Mouse (Mus musculus): ENCODE results near the gene Maml3.

The Maml3 gene

GRCm38 (mm10) chr3:52091261-52091797 lies 13.5 kb downstream of the Maml3 start:
- CTCF ChIA-PET, result no interaction called here

- CTCF ChIA-PET, result no interaction called here
These were observed 14.5 kb downstream of the Maml3 start for GRCm38 (mm10) chr3:52090230-52090873.

- CTCF ChIA-PET, result interaction anchor here (0.7 kb wide), 1 partner anchor 11 kb away, joined by 3 read pairs; no protein-coding TSS in a partner anchor
These were observed 16.2 kb downstream of the Maml3 start for GRCm38 (mm10) chr3:52088458-52089341.

GRCm38 (mm10) chr3:52087636-52088280 lies 17.1 kb downstream of the Maml3 start:
- CTCF ChIA-PET, result interaction anchor here (0.6 to 0.7 kb wide), 2 partner anchors 57 to 390 kb away, joined by 3 read pairs; no protein-coding TSS in a partner anchor

- CTCF ChIA-PET, result no interaction called here
These were observed 26.1 kb downstream of the Maml3 start for GRCm38 (mm10) chr3:52078763-52079162.

DNA sequence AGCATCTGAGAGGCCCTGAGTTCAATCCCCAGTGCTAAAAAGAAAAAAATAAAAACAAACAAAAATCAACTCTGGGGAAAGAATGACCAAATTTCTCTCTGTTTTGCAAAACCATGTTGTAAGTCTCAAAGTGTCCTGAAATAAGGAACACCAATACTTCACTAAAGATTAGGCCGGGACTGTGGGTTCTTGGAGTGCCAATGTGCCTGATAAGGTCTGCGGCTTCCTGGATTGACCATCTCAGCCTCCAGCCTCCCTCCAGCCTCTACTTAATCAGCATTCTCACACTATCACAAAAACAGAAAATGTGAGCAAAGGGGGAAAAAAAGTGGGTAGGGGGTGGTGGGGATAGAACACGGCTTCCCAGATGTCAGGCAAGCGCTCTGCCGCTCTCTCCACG lies 30.9 kb downstream of the Maml3 start:
- CTCF ChIA-PET, result no interaction called here

DNA sequence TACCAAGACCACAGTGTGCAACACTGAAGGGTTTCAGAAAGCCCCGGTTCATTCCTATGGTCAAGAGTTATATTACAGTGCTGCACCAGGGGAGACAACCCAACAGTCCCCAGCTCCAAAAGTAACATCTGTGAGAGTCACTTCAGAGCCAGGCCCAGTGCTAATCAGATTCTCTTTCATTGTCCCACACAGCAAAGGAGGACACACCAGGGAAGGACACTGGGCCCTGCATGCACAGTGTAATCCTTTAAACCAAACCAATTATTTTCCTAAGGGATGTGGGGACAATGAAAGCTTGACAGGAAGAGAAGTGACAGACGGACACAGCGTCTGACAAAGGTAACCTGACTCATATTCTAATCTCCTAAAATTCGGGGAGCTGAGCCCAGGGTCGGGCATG lies 32.9 kb downstream of the Maml3 start:
- CTCF ChIA-PET, result no interaction called here

GRCm38 (mm10) chr3:52070163-52070478 lies 34.8 kb downstream of the Maml3 start:
- CTCF ChIA-PET, result no interaction called here

- CTCF ChIA-PET, result no interaction called here
These were observed 35.3 kb downstream of the Maml3 start for GRCm38 (mm10) chr3:52069304-52070162.

- CTCF ChIA-PET, result no interaction called here
These were observed 36.0 kb downstream of the Maml3 start for GRCm38 (mm10) chr3:52068885-52069284.

DNA sequence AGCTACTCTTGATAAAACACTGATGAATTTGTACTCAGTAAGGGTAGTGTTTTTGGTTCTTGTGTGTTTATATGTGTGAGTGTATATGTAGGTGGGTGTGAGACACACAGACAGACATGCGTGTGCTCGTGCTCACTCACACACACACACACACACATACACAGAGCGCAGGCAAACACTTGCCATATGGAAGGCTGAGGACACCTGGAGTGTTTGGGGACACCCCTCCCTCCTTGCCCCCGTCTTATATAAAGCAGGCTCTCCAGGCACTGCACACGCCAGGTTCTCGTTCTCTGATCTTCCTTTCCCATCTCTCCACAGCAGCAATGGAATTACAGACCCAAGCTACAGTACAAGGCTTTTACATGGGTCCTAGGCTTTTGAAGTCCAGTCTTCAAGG lies 37.7 kb downstream of the Maml3 start:
- CTCF ChIA-PET, result no interaction called here

- CTCF ChIA-PET, result no interaction called here
These were observed 38.7 kb downstream of the Maml3 start for GRCm38 (mm10) chr3:52066142-52066541.

DNA sequence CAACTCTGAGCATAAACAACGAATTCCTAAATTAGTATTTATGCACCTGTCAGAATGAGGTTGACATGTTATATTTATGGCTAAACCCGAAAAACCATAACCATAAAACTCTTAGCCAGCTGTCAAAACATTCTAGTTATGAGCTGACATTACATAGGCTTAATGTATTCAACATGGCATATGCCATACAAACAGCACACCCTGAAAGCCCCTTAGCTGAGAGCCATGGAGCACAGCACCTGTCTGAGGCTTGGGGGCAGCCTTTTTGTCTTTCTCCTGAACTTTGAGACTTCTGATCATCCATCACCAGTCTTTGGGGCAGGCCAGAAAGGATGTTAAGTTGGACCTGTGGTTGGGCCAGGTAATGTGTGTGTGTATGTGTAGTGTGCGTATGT lies 41.6 kb downstream of the Maml3 start:
- CTCF ChIA-PET, result interaction anchor here (0.5 kb wide), 1 partner anchor 19 kb away, joined by 3 read pairs; no protein-coding TSS in a partner anchor

DNA sequence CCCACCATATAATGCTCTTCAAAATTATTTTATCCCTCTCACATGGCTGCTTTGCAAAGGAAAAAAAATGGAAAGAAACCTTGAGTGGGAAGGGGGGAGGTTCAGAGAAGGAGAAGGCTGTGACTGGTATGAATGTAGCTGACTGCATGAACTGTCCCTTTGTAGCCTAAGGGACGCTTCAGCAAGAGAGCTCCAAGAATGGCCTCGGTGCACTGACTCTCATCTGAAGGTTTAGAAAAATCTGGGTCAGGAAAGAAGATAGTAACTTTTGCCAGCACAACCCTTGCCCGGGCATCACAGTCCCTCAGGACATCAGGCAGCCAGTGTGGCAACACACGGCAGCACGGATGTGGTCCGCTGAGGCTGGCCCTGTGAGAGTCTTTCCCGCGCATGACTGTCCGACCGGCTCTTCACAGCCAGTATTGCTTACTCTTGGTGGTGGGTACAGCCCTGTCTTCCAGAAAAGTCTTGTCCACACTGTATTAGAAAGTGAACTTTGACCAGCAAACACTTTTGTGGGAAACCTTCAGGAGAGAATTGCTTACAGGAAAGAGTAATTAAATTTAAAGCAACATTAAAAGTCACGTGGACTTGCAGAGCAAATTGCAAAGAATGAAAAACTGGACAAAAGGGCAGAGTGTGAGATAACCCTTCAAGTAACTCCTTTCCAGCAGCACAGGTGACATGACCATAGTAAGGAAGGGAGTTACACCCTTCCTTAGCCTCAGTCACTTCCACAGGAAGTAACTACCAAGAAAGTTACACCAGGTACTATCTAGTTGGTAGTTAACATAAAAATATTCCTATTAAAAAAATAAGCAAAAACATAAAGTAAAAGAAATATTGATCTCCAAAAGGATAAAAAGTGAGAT lies 42.3 kb downstream of the Maml3 start:
- CTCF ChIA-PET, result no interaction called here

DNA sequence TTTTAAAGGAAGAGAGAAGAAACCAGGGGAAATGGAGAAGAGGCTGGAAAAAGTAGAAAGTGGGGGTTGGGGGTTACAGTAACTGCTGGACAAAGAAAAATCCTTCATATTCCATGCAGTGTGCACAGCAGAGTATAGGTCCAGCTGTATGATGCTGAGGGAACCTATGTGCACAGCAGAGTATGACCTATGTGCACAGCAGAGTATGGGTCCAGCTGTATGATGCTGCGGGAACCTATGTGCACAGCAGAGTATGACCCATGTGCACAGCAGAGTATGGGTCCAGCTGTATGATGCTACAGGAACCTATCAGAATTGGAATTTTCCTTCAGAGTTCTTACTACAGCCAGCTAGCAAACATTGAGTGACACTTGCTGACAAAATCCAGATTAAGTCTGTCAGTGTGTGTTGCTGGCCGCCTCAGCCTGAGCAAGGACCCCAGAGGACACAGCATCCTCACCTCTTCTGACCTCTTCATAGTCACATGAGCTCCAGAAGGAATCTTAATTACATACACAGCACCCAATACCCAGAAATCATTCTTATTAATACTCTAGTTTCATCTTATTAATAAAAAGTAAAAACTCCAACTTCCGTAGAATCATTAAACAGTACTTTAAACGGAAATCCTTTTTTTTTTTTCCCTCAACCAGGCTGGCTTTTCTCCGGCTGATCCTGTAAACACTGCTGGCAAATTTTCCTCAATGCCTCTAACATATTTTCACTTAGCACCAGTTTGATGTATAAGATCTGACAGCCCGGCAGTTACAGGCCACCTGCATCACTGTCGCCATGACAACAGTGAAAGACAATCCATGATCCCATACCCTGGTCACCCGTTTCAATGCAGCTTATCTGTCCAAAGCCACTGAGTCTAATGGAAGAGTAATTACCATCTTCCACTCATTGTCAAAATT lies 43.1 kb downstream of the Maml3 start:
- CTCF ChIA-PET, result interaction anchor here (0.7 kb wide), 1 partner anchor 271 kb away, joined by 3 read pairs; no protein-coding TSS in a partner anchor

GRCm38 (mm10) chr3:52060886-52061285 lies 44.0 kb downstream of the Maml3 start:
- CTCF ChIA-PET, result interaction anchor here (0.6 kb wide), 1 partner anchor 281 kb away, joined by 3 read pairs; no protein-coding TSS in a partner anchor

GRCm38 (mm10) chr3:52051801-52052200 lies 53.1 kb downstream of the Maml3 start:
- CTCF ChIA-PET, result no interaction called here

- CTCF ChIA-PET, result interaction anchor here (0.5 kb wide), 1 partner anchor 511 kb away, joined by 7 read pairs; no protein-coding TSS in a partner anchor
These were observed 56.8 kb downstream of the Maml3 start for GRCm38 (mm10) chr3:52048082-52048481.

DNA sequence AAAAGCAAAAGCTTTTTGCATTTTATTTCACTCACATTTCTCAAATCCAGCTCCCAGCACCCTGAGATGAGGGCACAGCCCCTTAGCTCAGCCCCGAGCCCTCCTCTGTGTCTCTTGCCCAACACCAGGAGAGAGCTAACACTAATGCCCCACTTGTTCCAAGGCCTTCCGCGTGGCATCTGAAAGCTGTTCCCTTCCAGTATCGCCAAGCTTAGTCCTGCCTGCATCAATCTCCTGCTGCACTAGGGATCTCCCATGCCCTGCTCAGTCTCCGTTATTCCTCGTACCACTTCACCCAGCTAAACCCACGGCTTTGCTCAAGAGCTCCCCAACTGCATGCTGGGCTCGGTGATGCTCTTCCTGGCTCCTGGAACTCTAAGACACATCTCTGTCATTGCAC lies 57.3 kb downstream of the Maml3 start:
- CTCF ChIA-PET, result no interaction called here
